Mouse (Mus musculus): ENCODE results near the gene Spon1.

GRCm38 (mm10) chr7:113778546-113778945 is 12.7 kb downstream of the Spon1 start:
- TF ChIP-seq CTCF (IDR thresholded peaks at IDR 0.05), result no peak
- TF ChIP-seq POLR2A (IDR thresholded peaks at IDR 0.05; ENCODE audit: insufficient read depth, low read depth, low read length), result no peak
- TF ChIP-seq EP300 (IDR thresholded peaks at IDR 0.05; ENCODE audit: insufficient read depth, low read depth, low read length), result no peak

Measured in heart, adult 2 months (tissue).